Mouse (Mus musculus) liver, adult 2 months (tissue): ENCODE data around the gene P3h1. TPM values are rescaled to one million over a fixed set of nuclear protein-coding genes. Genes with fewer than 3 reads are reported as not detected.
A peak's percentile ranks its signal among the peaks of the same experiment; 100 is the strongest.

Source experiments
- DNase-seq: peaks from one replicate; pipeline ENCODE4 v3.0.0-alpha.2; 2011; ENCODE audit warnings: low read depth, low spot score; ENCODE audit errors: extremely low read depth
- H3K27ac ChIP-seq: fragments of 200-500 bp; replicated peaks from 2 replicates; pipeline ENCODE4 v1.5.1; 2012; ENCODE audit warnings: low read depth, mild to moderate bottlenecking, control low read depth, inconsistent platforms, low read length; ENCODE audit not compliant: insufficient read depth
- H3K27me3 ChIP-seq: fragments of 200-500 bp; 2 replicates; pipeline ENCODE4 v1.6.1; 2012; ENCODE audit warnings: mild to moderate bottlenecking, moderate library complexity, low read length, inconsistent platforms; ENCODE audit not compliant: control insufficient read depth, insufficient read depth
- H3K36me3 ChIP-seq: fragments of 200-500 bp; 2 replicates; pipeline ENCODE4 v1.6.1; 2012; ENCODE audit warnings: low read length, inconsistent platforms; ENCODE audit not compliant: control insufficient read depth, insufficient read depth
- H3K4me1 ChIP-seq: fragments of 200-500 bp; 2 replicates; pipeline ENCODE4 v1.6.1; 2011; ENCODE audit warnings: low read length; ENCODE audit not compliant: control insufficient read depth, insufficient read depth
- H3K4me3 ChIP-seq: fragments of 200-500 bp; 2 replicates; pipeline ENCODE4 v1.5.1; 2011; ENCODE audit warnings: low read depth, mild to moderate bottlenecking, control low read depth, low read length, moderate library complexity; ENCODE audit not compliant: insufficient read depth
- H3K79me2 ChIP-seq: fragments of 200-500 bp; 2 replicates; pipeline ENCODE4 v1.6.1; 2012; ENCODE audit warnings: inconsistent platforms, mild to moderate bottlenecking, low read length, moderate library complexity; ENCODE audit not compliant: control insufficient read depth, insufficient read depth
- H3K9ac ChIP-seq: fragments of 200-500 bp; 2 replicates; pipeline ENCODE4 v1.6.1; 2012; ENCODE audit warnings: low read depth, mild to moderate bottlenecking, control low read depth, inconsistent platforms, low read length
- CTCF ChIP-seq: fragments of 200-500 bp; IDR thresholded peaks from 2 replicates; pipeline ENCODE4 v1.5.1; 2011; ENCODE audit warnings: low read depth, low read length, control low read depth
- POLR2A ChIP-seq: fragments of 200-500 bp; IDR thresholded peaks from 2 replicates; pipeline ENCODE4 v1.6.1; 2011; ENCODE audit warnings: low read length, control low read depth; ENCODE audit not compliant: insufficient read depth; ENCODE audit errors: extremely low read depth
- WGBS: fragments of 180-500 bp; shearing (Covaris S2); methylation state at CpG from one replicate; pipeline ENCODE4 v1.1.7; 2018; 5-methylcytosine and 5-hydroxymethylcytosine counted together
- polyA plus RNA-seq: library from polyadenylated mRNA; depleted of rRNA; stranded (reverse); fragments of >200 nt; gene quantifications from 2 replicates; pipeline ENCODE4 v1.2.3, GENCODE M21; 2012; rRNA removed
- total RNA-seq: library from RNA; depleted of rRNA; stranded (reverse); fragments of >200 nt; gene quantifications from 2 replicates; pipeline ENCODE4 v1.2.3, GENCODE M21; 2014; rRNA removed

Gene P3h1
- total and polyA plus RNA-seq, 2 experiments, result 6.7 to 20.3 TPM

DNA sequence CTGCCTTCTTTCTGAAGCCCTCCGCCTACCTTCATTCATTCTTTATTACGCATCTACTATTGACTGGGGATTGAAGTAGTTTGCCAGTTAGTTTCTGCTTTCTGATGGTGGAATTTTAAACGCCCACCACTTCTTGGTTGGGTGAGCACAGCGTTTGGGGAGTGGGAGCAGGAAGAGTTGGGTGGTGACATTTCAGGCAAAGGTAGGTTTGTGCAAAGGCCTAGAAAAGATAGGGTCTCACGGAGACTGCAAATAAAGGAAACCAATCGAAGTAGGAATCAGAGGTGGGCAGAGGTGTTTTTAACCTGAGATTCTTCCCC, 62.4 kb downstream of the P3h1 start:
- H3K27ac ChIP-seq, result no peak overlapping the region
- WGBS, result 5% methylated on average over 6 of the region's 6 CpGs

DNA sequence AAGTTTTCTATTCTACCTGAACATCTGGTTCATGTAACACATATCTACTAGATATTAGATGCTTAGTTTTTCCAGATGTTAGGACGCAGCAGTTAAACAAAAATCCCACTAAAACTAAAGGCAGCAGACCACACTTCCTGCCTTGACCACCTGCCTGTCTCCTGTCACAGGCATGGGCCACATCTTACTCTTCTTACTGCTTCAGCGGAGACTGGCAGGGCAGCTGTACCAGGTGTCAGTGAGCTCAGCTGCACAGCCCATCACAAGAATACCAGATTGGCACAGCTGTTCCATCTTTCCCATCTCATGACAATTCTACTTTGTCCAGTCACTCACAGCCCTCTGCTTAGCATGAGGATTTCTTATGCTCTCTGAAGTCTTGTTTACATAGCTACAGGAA, 64.6 kb downstream of the P3h1 start:
- H3K4me1 ChIP-seq, result peaks cover 7% of the 10 kb centered on the region
- no peak overlapping the region for H3K4me3 ChIP-seq
- no peaks in the 10 kb centered on the region for H3K27me3 ChIP-seq
- no peak overlapping the region for H3K9ac ChIP-seq
- peaks cover 10% of the 10 kb centered on the region; the same call in 1 of the 2 replicates for H3K79me2 ChIP-seq
- WGBS, result 84% methylated on average over 2 of the region's 2 CpGs
- DNase-seq, result no peak
- no peak overlapping the region for H3K27ac ChIP-seq
- no peaks in the 10 kb centered on the region for H3K36me3 ChIP-seq
- TF ChIP-seq CTCF, result no peak
- TF ChIP-seq POLR2A, result no peak

More for the DNA sequence above, 62.4 kb downstream of the P3h1 start:
- peaks cover 2% of the 10 kb centered on the region; the same call in 1 of the 2 replicates for H3K36me3 ChIP-seq
- H3K4me1 ChIP-seq, result peaks cover 7% of the 10 kb centered on the region
- no peak for DNase-seq
- H3K4me3 ChIP-seq, result no peak overlapping the region; the same call in 1 of the 2 replicates
- H3K79me2 ChIP-seq, result peaks cover 18% of the 10 kb centered on the region
- no peaks in the 10 kb centered on the region for H3K27me3 ChIP-seq
- no peak for TF ChIP-seq CTCF
- no peak for TF ChIP-seq POLR2A
- H3K9ac ChIP-seq, result peak overlapping the region; percentile 33

Other genes with a start within 250 kb of the P3h1 start
- 6.9 and 7.3 TPM in 2 replicates for gene Slc2a1, start 124.2 kb upstream of the P3h1 start, total RNA-seq
- 11.1 and 17.7 TPM in 2 replicates for gene Slc2a1, start 124.2 kb upstream of the P3h1 start, polyA plus RNA-seq
- 3.7 and 4.5 TPM in 2 replicates for gene Zfp691, start 58.7 kb upstream of the P3h1 start, total RNA-seq
- gene Zfp691, start 58.7 kb upstream of the P3h1 start, polyA plus RNA-seq, result 9.7 and 13.0 TPM in 2 replicates
- 0.09 TPM in 1 of 2 replicates, not detected in the other for gene Ermap, start 42.9 kb upstream of the P3h1 start, total RNA-seq
- gene Ermap, start 42.9 kb upstream of the P3h1 start, polyA plus RNA-seq, result 0.02 TPM in 1 of 2 replicates, not detected in the other
- gene Svbp, start 37.6 kb upstream of the P3h1 start, total RNA-seq, result 9.1 and 10.0 TPM in 2 replicates
- 11.9 and 14.8 TPM in 2 replicates for gene Svbp, start 37.6 kb upstream of the P3h1 start, polyA plus RNA-seq
- 0.09 TPM in 1 of 2 replicates, not detected in the other for gene Tmem269, start 14.7 kb upstream of the P3h1 start, total RNA-seq
- 0.06 TPM in 1 of 2 replicates, not detected in the other for gene Tmem269, start 14.7 kb upstream of the P3h1 start, polyA plus RNA-seq
- 23.6 and 25.2 TPM in 2 replicates for gene AU022252, start 203 bp upstream of the P3h1 start, total RNA-seq
- gene AU022252, start 203 bp upstream of the P3h1 start, polyA plus RNA-seq, result 16.6 and 23.3 TPM in 2 replicates
- gene Cldn19, start 22.5 kb downstream of the P3h1 start, total RNA-seq, result not detected in 2 replicates
- not detected in 2 replicates for gene Cldn19, start 22.5 kb downstream of the P3h1 start, polyA plus RNA-seq
- gene Ybx1, start 61.7 kb downstream of the P3h1 start, total RNA-seq, result 177 and 189 TPM in 2 replicates
- 64.3 and 70.8 TPM in 2 replicates for gene Ybx1, start 61.7 kb downstream of the P3h1 start, polyA plus RNA-seq
- gene Ppih, start 87.6 kb downstream of the P3h1 start, total RNA-seq, result 12.2 and 15.4 TPM in 2 replicates
- gene Ppih, start 87.6 kb downstream of the P3h1 start, polyA plus RNA-seq, result 4.1 and 5.0 TPM in 2 replicates
- 5.4 and 5.9 TPM in 2 replicates for gene Ccdc30, start 182.6 kb downstream of the P3h1 start, total RNA-seq
- gene Ccdc30, start 182.6 kb downstream of the P3h1 start, polyA plus RNA-seq, result 1.8 and 3.0 TPM in 2 replicates
- gene Ppcs, start 189.5 kb downstream of the P3h1 start, total RNA-seq, result 17.8 and 19.9 TPM in 2 replicates
- 26.4 and 26.8 TPM in 2 replicates for gene Ppcs, start 189.5 kb downstream of the P3h1 start, polyA plus RNA-seq
- 0.20 and 0.28 TPM in 2 replicates for gene Zmynd12, start 189.9 kb downstream of the P3h1 start, total RNA-seq
- 0.10 and 0.15 TPM in 2 replicates for gene Zmynd12, start 189.9 kb downstream of the P3h1 start, polyA plus RNA-seq